Comparison of ENCODE assay signal across 32 mouse cellular contexts in the genomic region with DNA sequence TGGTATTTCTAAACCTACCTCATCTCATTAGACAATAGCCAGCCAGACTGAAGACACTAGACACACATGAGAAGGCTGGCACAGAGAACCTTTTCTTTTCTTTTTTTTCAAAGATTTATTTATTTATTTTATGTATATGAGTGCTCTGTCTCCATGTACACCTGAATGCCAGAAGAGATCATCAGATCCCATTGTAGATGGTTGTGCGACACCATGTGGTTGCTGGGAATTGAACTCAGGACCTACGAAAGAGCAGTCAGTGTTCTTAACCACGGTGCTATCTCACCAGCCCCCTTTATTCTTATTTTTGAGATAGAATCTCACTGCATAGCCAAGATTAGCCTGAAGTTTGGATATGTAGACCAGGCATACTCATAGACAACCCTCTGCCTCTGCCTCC. TPM values are rescaled to one million over a fixed set of nuclear protein-coding genes. Genes with fewer than 3 reads are reported as not detected.
DNase-seq lines count a peak whose midpoint lies in the region; ATAC-seq lines count a peak whose summit lies in the region.
"Had no signal": no experiment of that assay in that cellular context is flagged by ENCODE, and none has a peak within 500 bp of the region (broad histone marks: within the 10 kb centered on the region; RNA-seq: fewer than 3 reads in every experiment).

No protein-coding gene starts in this region.

- H3K9ac ChIP-seq in kidney, embryonic 15.5 days = no peak overlapping the region
- H3K9ac ChIP-seq: embryonic facial prominence, embryonic 15.5 days; forebrain, embryonic 13.5 days; heart, embryonic 12.5 days; hindbrain, embryonic 13.5 days; limb, embryonic 13.5 days; midbrain, embryonic 12.5 days; neural tube, embryonic 12.5 days had no signal

- DNase-seq in cerebellum, postnatal 36 days = peak; percentile 44 to 48
- no peak for DNase-seq in cerebellum, adult 11-12 months
- DNase-seq in kidney, adult 9 months = peak; percentile 23
- DNase-seq in thymus, postnatal 14 days = peak; percentile 44
- DNase-seq in thymus, postnatal 10 days (ENCODE audit: low spot score in 2 of 2) = no peak
- DNase-seq in forebrain, embryonic 10.5 days (ENCODE audit: extremely low spot score, low spot score) = no peak
- DNase-seq: adrenal gland, adult 8-10 months; cerebellum, adult 9-11 months; gastrocnemius, postnatal 25 days; heart, adult 18-20 months; heart, postnatal 4 days; layer of hippocampus, adult 9-11 months; lung, postnatal 4 days; right cerebral cortex, adult 18-20 months; spleen, adult 18-20 months had no signal

- peaks cover 6% of the 10 kb centered on the region for H3K4me1 ChIP-seq in kidney, embryonic 15.5 days
- H3K4me1 ChIP-seq in forebrain, embryonic 10.5 days = peaks cover 8% of the 10 kb centered on the region

- no peak for ATAC-seq in kidney, embryonic 15.5 days (replicated peaks; ENCODE audit: low FRiP score)
- ATAC-seq: activated CD4-positive, CD25-positive, alpha-beta regulatory T cell, adult 4 months; CD4-positive, CD25-positive, alpha-beta regulatory T cell, adult 4 months; forebrain, embryonic 13.5 days; intestine, embryonic 16.5 days had no signal

- H3K9me3 ChIP-seq in kidney, embryonic 15.5 days (replicated peaks) = no peaks in the 10 kb centered on the region
- H3K9me3 ChIP-seq in forebrain, embryonic 10.5 days = peaks cover 3% of the 10 kb centered on the region; the same call in 1 of the 2 replicates
- H3K9me3 ChIP-seq: embryonic facial prominence, embryonic 15.5 days; forebrain, embryonic 13.5 days; hindbrain, embryonic 13.5 days; limb, embryonic 13.5 days; midbrain, embryonic 12.5 days; neural tube, embryonic 12.5 days had no signal

- H3K27me3 ChIP-seq in kidney, embryonic 15.5 days = peaks cover 4% of the 10 kb centered on the region; the same call in 1 of the 2 replicates
- H3K27me3 ChIP-seq in forebrain, embryonic 10.5 days (ENCODE audit: poor library complexity, severe bottlenecking) = no peaks in the 10 kb centered on the region
- H3K27me3 ChIP-seq: forebrain, embryonic 13.5 days; hindbrain, embryonic 13.5 days; midbrain, embryonic 12.5 days; neural tube, embryonic 12.5 days had no signal

- H3K27ac ChIP-seq in kidney, embryonic 15.5 days = no peak overlapping the region
- H3K27ac ChIP-seq in forebrain, embryonic 10.5 days = no peak overlapping the region
- H3K27ac ChIP-seq: embryonic facial prominence, embryonic 10.5 days; embryonic facial prominence, embryonic 15.5 days; forebrain, embryonic 13.5 days; hindbrain, embryonic 13.5 days; kidney, postnatal 0 days; limb, embryonic 13.5 days; midbrain, embryonic 12.5 days; neural tube, embryonic 12.5 days; stomach, postnatal 0 days had no signal

- H3K36me3 ChIP-seq in kidney, embryonic 15.5 days = no peaks in the 10 kb centered on the region
- H3K36me3 ChIP-seq in forebrain, embryonic 10.5 days (replicated peaks) = no peaks in the 10 kb centered on the region
- H3K36me3 ChIP-seq: embryonic facial prominence, embryonic 10.5 days; embryonic facial prominence, embryonic 15.5 days; heart, embryonic 12.5 days; hindbrain, embryonic 13.5 days; limb, embryonic 13.5 days; midbrain, embryonic 12.5 days; neural tube, embryonic 12.5 days had no signal

- 94% methylated on average over 3 of the region's 3 CpGs for WGBS in kidney, embryonic 15.5 days
- 89% methylated on average over 3 of the region's 3 CpGs for WGBS in forebrain, embryonic 10.5 days

- no peak overlapping the region for H3K4me2 ChIP-seq in kidney, embryonic 15.5 days
- H3K4me2 ChIP-seq: embryonic facial prominence, embryonic 15.5 days; forebrain, embryonic 13.5 days; heart, embryonic 12.5 days; hindbrain, embryonic 13.5 days; limb, embryonic 13.5 days; liver, embryonic 11.5 days; midbrain, embryonic 12.5 days; neural tube, embryonic 12.5 days had no signal

- no peak overlapping the region for H3K4me3 ChIP-seq in kidney, embryonic 15.5 days (replicated peaks)
- no peak overlapping the region for H3K4me3 ChIP-seq in forebrain, embryonic 10.5 days
- H3K4me3 ChIP-seq: embryonic facial prominence, embryonic 10.5 days; embryonic facial prominence, embryonic 15.5 days; forebrain, embryonic 13.5 days; heart, embryonic 12.5 days; hindbrain, embryonic 13.5 days; limb, embryonic 13.5 days; megakaryocyte, embryonic 14.5 days; midbrain, embryonic 12.5 days; myocyte; neural tube, embryonic 12.5 days had no signal

RNA-seq across cellular contexts. Expression of a gene that starts 5.6 kb away (rescaled TPM):
- polyA plus RNA-seq in kidney, embryonic 15.5 days (2015; fragmentation: Nextera tagmentation; extraction: Ambion mirVana) = 51.9 and 55.2 TPM in 2 replicates
- 51.7 and 53.4 TPM in 2 replicates for polyA plus RNA-seq in forebrain, embryonic 10.5 days (2016; fragmentation: Nextera tagmentation; extraction: Ambion mirVana)

RNA-seq across cellular contexts. Expression of a gene that starts 24.5 kb away (rescaled TPM):
- polyA plus RNA-seq in kidney, embryonic 15.5 days (2015; fragmentation: Nextera tagmentation; extraction: Ambion mirVana) = 0.23 and 0.24 TPM in 2 replicates
- polyA plus RNA-seq in forebrain, embryonic 10.5 days (2016; fragmentation: Nextera tagmentation; extraction: Ambion mirVana) = 0.26 and 0.51 TPM in 2 replicates
- polyA plus RNA-seq: activated CD4-positive, CD25-positive, alpha-beta regulatory T cell, adult 4 months; CD4-positive, CD25-positive, alpha-beta regulatory T cell, adult 4 months; limb, embryonic 13.5 days; liver, embryonic 11.5 days had no signal

RNA-seq across cellular contexts. Expression of a gene that starts 25.1 kb away (rescaled TPM):
- 0.82 and 1.2 TPM in 2 replicates for polyA plus RNA-seq in kidney, embryonic 15.5 days (2015; fragmentation: Nextera tagmentation; extraction: Ambion mirVana)
- 0.46 and 0.62 TPM in 2 replicates for polyA plus RNA-seq in forebrain, embryonic 10.5 days (2016; fragmentation: Nextera tagmentation; extraction: Ambion mirVana)
- polyA plus RNA-seq: activated CD4-positive, CD25-positive, alpha-beta regulatory T cell, adult 4 months; CD4-positive, CD25-positive, alpha-beta regulatory T cell, adult 4 months had no signal

RNA-seq across cellular contexts. Expression of a gene that starts 28.1 kb away (rescaled TPM):
- 83.3 and 96.0 TPM in 2 replicates for polyA plus RNA-seq in kidney, embryonic 15.5 days (2015; fragmentation: Nextera tagmentation; extraction: Ambion mirVana)
- 78.1 and 92.3 TPM in 2 replicates for polyA plus RNA-seq in forebrain, embryonic 10.5 days (2016; fragmentation: Nextera tagmentation; extraction: Ambion mirVana)

RNA-seq across cellular contexts. Expression of a gene that starts 46.4 kb away (rescaled TPM):
- 8.6 and 10.3 TPM in 2 replicates for polyA plus RNA-seq in kidney, embryonic 15.5 days (2015; fragmentation: Nextera tagmentation; extraction: Ambion mirVana)
- 2.2 and 2.7 TPM in 2 replicates for polyA plus RNA-seq in forebrain, embryonic 10.5 days (2016; fragmentation: Nextera tagmentation; extraction: Ambion mirVana)

Comparison
In these comparisons a context has a peak if more than half of its experiments do, and no peak if none do; other contexts are left out.
1. DNase-seq: peak in cerebellum, postnatal 36 days (2 of 2), kidney, adult 9 months (single experiment) and thymus, postnatal 14 days (single experiment); none in cerebellum, adult 11-12 months (single experiment), thymus, postnatal 10 days (0 of 2) and forebrain, embryonic 10.5 days (single experiment).